Mouse (Mus musculus) cerebral cortex, adult 2 months (tissue): ENCODE data around the gene Kazald1.

Experiments
- WGBS: fragments of 180-500 bp; shearing (Covaris S2); methylation state at CpG from one replicate; pipeline ENCODE4 v1.1.7; 2018; 5-methylcytosine and 5-hydroxymethylcytosine counted together

Kazald1 gene

DNA sequence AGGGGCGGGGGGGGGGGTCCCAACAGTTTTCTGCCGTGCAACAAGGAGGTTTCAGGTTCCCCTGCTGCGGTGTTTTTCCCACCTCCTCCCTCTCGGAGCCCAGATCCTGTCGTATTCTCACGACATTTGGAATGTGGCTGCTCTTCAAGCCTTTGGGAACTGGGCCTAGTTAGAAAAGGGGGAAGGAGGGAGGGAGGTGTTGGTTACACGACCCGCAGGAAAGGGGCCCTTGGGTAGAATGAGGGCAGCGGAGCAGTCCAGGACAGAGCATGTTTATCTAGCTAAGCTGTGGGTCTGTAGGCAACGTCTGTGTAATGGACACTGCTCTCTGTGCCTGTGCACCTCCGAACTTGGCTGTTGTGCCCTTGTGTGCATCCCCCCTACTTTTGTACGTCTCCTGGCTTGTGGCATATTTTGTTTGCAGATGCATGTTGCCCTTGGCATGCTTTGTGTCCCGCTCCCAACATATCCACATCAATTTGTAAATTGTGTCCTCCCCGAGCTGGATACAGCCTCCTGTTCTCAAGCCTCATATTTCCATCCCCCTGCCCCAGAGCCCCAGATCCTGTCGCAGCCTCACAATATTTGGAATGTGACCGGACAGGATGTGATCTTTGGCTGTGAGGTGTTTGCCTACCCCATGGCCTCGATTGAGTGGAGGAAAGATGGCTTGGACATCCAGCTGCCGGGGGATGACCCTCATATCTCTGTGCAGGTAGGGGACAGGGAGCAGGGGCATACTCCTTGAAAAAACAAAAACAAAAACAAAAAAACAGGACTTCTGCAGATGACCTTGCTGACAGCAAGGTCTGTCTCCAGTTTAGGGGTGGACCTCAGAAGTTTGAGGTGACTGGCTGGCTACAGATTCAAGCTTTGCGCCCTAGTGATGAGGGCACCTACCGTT, 3.0 kb downstream of the Kazald1 start:
- WGBS: 28% methylated on average over 20 of the region's 20 CpGs

DNA sequence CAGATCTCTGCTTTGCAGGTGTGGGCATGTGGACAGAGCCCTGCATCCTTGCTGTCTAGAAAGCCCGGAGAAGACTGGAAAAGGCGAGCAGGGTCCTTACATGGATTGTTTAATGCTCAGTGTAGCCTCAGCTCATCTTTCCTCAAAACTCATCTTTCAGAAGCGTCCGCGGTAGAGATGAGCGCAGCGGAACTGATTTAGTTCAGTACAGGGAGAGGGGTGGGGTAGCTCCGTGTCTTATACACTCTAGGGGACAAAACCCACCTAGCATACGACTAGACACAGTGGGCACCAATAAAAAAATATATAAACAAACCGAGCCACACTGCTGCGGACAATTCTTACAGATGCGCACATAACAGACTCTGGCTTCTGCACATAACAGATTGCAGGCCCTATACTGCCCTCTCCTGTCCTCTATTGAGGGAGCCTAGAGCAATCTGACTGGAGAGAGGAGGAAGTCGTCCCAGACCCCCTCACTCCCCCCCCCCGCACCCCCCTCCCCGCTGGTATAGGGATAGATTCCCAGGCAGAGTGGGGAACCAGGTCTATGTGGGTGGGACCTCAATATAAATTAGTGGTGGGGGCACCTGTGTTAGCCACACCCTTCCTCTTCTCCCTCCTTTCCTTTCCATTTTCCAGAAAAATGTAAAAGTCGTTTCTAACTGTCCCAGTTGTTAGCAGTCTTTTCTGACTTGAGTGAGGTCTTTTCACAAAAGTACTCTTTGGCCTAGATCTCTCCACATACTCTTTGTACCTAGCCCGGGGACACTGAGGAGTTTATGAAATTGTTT, 4.1 kb downstream of the Kazald1 start:
- WGBS: 10% methylated on average over 17 of the region's 17 CpGs

DNA sequence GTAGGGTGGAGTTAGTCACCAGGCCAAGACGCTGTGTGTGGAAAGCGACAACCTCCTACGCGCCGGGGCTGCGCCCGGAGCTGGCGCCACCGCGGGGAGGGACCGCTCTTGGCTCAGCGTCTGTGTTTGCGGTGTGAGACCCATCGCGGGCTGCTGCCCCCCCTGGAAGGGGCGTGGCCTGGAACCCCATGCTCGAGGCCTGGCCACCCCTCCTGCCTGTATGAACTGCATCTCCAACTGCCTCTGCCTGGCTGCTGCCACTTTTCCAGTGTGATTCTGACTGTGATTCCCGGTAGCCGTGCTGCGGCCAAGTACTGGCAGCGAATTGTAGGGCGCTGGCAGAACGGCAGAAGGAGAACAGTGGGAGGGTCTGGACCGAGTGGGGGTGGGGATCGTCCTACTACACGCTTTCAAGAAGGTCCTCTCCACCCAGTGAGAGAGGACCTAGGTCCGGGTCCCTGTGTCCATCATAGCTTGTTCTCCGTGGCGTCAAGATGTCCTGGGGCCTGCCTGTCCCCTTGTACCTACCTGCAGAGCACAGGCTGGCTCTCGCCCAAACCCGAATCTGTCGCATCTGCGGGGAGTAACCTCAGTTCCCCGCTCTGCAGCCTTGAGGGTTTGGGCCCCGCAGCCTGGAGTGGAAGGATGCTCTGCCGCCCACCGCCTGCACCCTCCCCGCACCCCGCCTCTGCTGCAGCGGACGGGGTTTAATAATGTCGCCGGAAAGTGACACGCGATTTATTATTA, 4.9 kb downstream of the Kazald1 start:
- WGBS: 3% methylated on average over 45 of the region's 45 CpGs

DNA sequence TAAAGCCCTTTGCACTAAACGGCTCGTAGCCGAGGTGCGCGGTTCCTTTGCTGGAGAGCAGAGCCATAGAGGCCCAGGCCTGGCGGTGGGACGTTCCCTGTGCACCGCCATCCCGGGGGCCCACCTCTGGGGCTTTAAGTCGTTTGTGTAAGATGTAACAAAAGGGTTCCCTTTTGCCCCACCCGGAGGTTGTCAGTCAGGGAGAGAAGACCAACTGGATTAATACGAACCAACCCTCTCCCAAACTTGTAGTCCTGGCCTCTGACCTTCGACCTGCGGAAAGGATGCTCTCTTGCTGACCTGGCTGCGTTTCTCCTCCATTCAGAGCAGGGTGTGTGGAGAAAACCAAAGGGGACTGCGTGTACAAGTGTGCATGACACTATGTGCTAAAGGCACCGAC, 5.7 kb downstream of the Kazald1 start:
- WGBS: 6% methylated on average over 17 of the region's 17 CpGs

DNA sequence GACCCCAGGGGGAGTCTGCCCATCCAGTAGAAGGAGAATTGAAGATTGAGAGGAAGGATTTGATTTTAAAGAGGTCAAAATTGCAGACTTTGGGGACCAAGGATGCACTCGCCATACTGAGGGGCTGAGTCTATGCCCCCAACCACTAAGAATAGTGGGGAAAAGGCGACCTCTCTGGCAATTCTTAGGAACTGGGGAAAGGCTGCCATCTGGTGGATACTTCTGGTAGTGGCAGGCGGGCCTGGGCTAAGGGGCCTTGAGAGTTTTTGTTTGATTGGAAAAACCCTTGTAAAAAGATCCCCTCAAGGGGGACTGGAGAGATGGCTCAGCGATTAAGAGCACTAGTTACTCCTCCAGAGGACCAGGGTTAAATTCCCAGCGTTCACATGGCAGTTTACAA, 6.2 kb downstream of the Kazald1 start:
- 5% methylated on average over 5 of the region's 5 CpGs for WGBS

DNA sequence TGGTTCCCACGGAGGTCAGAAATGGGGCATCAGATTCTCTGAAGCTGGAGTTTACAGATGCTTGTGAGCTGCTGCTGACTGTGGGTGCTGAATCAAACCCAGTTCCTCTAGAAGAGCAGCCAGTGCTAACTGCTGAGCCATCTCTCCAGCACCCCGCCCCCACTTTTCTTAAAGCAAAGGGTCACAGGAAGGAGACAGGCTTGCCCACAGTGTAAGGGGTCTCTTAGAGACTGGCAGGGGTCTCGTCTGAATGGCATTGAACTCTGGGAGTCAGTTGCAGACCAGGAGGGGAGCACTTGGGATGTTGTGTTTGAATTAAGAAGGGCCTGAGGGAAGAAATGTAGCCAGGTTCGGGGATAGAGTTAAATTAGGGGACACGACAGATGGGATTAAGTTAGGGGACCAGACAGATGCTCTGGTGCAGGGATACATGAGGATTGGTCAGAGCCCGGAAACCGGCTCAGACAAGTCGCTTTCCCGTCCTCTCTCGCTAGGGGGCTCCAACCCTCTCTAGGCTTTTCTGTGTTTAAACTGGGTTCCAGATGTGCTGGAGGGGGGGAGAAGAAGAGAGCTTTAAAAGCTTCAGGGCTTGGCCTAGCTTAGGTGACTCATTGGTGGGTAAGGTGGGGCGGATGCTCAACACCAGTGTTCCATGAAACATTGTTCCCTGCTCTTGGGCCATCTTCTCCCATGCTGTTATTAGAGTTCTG, 7.0 kb downstream of the Kazald1 start:
- 22% methylated on average over 11 of the region's 11 CpGs for WGBS

DNA sequence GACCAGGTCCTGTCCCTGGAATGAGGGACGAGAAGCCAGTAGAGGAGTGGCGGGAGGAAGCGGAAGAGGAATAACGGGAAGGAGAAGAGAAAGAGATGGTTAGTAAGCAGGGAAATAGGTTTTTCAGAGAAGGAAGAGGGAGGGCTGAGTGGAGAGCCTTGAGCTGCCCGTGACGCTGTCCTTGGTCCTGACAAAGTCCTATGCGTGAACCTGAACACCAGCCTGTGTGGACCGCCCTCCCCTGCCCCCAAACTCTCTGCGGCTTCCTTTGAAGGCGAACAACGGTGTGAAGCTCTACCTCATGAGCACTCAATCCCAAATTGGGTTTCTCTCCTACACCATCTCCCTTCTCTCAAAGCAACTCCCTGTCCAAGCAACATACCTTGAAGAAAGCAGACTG, 22.8 kb downstream of the Kazald1 start:
- 53% methylated on average over 11 of the region's 11 CpGs for WGBS

DNA sequence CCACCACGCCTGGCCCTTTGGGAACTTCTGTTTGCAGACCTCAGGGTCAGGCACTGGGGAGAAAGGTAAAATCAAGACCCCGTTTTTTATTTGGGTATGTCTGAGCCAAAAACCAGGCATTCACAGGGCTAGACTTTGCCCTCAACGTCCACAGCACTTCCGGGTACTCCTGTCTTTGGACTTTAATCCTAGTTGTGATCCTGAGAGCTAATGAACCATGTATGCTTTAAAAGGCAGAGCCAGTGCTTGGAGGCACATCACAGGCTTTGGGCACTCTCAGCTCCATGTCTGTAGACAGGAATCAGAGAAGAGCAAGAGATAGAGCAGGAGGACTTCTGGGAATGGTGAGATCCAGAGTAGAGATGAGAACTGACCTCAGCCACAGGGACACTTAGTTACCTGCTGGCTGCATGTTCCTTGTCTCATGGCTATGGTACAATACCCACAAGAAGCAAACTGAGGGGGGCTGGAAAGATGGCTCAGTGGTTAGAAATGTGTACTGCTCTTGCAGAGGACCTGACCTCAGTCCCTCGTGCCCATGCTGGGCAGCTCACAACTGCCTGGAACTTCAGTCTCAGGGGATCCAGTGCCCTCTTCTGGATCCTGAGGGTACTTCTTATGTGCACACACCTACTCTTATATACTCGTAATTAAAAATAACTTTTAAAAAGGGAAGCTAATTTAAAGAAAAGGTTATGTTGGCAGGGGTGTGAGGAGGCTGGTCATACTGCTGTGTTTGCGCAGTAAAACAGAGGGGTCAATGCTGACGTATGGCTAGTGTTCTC, 25.6 kb downstream of the Kazald1 start:
- 77% methylated on average over 8 of the region's 8 CpGs for WGBS

DNA sequence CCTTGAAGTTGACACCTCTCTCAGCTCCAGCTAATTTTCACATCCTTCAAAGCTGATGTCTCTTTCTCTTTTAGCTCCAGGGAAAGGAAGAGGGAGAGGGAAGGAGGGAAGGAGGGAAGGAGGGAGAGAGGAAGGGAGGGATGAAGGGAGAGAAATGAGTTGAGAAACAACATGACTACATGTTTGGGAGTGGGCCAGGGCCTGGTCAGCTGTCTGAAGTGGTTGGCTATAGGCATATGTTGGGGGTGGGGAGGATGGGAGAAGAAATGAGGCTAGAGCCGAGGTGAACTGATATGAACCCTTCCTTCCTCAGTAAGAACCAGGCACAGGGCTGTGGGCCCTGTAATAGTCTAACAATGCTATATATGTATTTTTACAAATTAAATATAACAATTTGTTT, 30.6 kb downstream of the Kazald1 start:
- 69% methylated on average over 1 of the region's 1 CpGs for WGBS

DNA sequence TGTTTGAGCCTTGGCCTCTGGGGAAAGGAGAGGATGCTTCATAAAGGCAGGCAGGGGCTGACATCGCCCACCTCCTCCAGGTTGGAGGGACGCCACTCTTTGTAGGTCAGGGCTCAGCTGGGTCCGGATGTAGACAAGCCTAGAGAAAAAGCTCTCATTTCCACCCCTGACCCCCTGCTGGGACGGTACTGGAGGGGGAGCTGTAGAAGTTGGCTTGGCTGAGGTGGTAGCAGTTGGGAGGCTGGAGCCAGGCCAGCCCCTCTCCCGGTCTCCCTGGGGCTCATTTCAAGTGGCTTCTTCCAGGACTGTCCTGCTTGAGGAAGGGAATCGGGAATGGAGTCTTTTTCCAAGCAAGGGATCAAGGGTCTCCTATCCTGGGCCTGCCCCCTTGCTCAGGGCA, 31.6 kb downstream of the Kazald1 start:
- WGBS: 47% methylated on average over 6 of the region's 6 CpGs

DNA sequence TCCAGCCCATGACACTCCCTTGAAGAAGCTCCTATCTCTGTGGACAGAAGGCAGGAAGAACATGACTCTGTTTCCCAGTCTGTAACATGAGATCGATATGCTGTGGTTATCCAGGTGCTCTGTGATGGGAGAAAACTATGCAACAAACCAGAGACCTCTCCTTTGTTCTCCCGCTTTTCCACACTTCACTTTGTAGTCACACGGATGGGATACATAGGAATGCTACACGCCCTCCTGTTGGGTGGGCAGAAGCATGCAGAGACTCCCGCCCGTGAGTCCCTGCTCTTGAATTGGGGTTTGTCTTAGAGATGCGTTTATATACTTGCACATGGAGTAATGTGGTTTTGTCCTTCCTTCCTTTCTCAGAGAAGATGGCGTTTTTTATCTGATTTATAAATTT, 35.6 kb downstream of the Kazald1 start:
- WGBS: 80% methylated on average over 8 of the region's 8 CpGs

DNA sequence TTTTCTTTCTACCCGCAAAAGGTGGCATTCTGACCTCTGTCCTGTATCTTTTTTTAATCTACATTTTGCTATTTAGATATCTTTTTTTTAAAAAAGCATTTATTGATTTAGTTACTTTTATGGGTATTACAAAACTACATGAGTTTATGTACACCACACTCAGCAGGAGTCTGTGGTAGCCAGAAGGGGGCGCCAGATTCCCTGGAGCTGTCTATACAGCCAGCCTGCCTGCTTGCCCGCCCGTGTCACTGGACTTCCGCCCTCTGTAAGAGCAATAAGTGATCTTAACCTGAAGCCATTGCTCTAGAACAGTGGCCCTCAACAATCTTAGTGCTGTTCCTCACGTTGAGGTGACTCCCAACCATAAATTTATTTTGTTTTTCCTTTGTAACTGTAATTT, 37.4 kb downstream of the Kazald1 start:
- WGBS: 81% methylated on average over 6 of the region's 6 CpGs

DNA sequence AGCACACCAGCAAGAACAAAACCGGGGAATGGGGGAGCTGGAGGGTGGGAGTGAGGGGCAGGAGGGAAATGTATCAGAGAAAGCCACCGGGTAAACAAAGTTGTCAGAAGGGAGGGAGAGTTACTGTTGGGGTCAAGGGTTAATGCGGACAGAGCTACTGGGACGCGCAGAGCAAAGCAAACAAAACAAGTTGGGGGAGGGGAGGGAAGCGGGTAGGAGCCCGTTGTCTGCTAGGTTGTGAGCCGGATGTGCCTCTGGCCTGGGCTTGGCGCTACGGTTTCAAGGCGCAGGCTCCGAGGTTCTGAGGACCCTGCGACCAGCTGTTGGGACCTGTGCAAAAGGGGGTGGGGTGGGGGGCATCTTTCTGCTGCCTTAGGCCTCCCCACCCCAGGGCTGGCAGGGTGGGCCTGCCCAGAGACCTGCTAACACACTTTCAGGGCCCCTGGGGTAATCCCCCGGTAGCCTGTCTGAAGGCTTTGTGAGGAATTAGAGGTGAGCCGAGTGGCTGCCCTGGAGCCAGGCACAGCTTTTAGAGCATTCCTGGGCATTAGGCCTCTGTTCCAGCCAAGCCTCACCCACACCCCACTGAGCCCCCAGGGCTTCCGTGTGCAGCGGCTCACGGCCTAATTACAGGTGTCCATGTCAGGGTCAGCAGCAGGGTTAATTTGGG, 38.9 kb downstream of the Kazald1 start:
- 31% methylated on average over 18 of the region's 18 CpGs for WGBS

DNA sequence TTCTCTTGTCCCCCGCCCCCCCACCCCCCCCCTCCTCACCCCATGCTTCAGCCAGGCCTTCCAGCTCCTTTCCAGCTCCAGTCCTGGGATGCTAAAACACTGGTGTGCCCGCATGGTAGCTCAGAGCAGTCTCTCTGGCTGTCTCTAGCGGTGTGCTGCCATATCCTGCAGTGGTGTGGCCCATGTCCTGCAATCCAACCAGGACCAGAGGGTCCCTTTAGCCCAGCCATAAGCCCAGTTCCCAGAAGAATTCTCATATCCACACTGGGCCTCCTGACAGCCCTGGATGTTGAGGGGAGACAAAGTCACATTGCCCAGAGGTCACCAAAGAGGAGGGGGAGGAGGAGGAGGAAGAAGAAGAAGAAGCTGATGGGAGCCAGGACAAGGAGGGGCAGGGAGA, 39.7 kb downstream of the Kazald1 start:
- 77% methylated on average over 2 of the region's 3 CpGs for WGBS

DNA sequence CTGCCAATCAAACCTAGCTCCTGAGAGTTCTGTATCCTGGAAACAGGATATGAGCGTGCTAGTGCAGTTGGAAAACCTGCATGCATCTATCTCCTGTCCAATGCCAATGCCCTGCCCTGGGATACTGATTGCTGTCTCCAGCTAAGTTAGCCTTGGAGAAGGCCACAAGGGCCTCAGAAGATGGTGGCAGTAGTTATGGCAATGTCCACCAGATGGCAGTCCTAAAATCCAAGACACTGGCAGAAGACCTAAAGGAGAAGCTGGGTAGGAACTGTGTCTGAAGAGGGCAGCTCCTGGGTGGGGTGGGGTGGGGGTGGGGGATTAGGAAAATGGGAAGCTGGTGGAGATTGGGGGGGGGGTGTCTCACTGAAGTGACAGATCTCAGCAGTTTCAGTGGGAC, 41.8 kb downstream of the Kazald1 start:
- WGBS: 88% methylated on average over 1 of the region's 1 CpGs
